9 mouse cellular contexts compared by ENCODE assay signal in the genomic region with DNA sequence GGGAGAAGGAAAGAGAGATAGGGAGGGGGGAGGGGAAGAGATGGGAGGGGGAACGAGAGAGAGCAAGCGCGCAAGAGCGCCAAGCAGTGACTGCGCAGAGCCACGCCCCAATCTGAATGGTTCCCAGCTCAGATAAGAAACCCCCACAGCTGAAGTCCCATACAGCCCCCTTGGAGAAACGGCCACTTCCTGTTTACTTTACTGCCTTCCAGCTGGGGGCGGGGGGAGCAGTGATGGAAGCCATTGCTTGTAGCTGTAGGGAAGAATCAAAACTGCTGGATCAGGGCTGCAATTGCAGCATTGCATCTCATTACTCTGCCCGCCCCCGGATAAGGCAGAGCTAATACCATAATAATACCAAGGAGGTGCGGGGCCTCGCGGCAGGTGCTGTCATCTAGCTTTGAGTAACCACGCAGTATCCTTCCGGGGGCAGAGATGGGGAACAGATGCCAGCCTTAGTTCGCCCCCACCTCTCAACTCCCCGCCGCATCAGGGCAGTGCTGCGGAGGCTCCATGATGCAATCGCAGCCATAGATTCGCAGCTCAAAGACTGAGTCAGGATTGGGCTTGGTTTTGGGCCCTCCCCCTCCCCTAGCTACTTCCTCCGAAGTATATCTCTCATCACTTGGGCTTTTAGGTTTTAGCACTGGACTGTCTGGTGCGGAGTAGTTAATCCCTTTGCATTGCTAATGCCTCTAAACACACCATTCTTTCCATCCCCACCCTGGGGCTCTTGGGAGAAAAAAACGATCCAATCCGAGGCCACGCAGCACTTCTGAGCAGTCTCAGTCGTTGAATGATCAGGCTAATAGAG.
A peak's percentile ranks its signal among the peaks of the same experiment; 100 is the strongest.
DNase-seq lines count a peak whose midpoint lies in the region; ATAC-seq lines count a peak whose summit lies in the region.
"Had no signal": no experiment of that assay in that cellular context is flagged by ENCODE, and none has a peak within 500 bp of the region (broad histone marks: within the 10 kb centered on the region; RNA-seq: fewer than 3 reads in every experiment).

No protein-coding gene starts in this region.

- peaks cover 40% of the 10 kb centered on the region for H3K27me3 ChIP-seq in embryonic facial prominence, embryonic 13.5 days
- peaks cover 51% of the 10 kb centered on the region; the same call in 1 of the 2 replicates for H3K27me3 ChIP-seq in heart, embryonic 10.5 days (ENCODE audit: insufficient read depth, poor library complexity, severe bottlenecking)
- peaks cover 43% of the 10 kb centered on the region for H3K27me3 ChIP-seq in kidney, embryonic 15.5 days

- no peaks in the 10 kb centered on the region for H3K9me3 ChIP-seq in embryonic facial prominence, embryonic 13.5 days
- no peaks in the 10 kb centered on the region for H3K9me3 ChIP-seq in heart, embryonic 10.5 days
- no peaks in the 10 kb centered on the region for H3K9me3 ChIP-seq in kidney, embryonic 15.5 days (replicated peaks)

- peak; percentile 88 for DNase-seq in 3T3-L1 (ENCODE audit: low read depth, low spot score)
- peak; percentile 53 for DNase-seq in adrenal gland, postnatal 25 days
- DNase-seq in heart, embryonic 10.5 days (ENCODE audit: low spot score): peak; percentile 90
- DNase-seq in liver: peak; percentile 72
- peak; percentile 17 to 49 for DNase-seq in monocyte, adult 2 months (ENCODE audit: low read depth in 1 of 2, low spot score in 2 of 2)
- DNase-seq in spleen, postnatal 36 days (ENCODE audit: low spot score in 2 of 2): peak; percentile 57

- peak overlapping the region; percentile 58; the same call in 1 of the 2 replicates for H3K9ac ChIP-seq in embryonic facial prominence, embryonic 13.5 days
- H3K9ac ChIP-seq in kidney, embryonic 15.5 days: no peak overlapping the region

- H3K4me3 ChIP-seq in embryonic facial prominence, embryonic 13.5 days: peak overlapping the region; percentile 42
- H3K4me3 ChIP-seq in heart, embryonic 10.5 days: peak overlapping the region; percentile 57
- H3K4me3 ChIP-seq in kidney, embryonic 15.5 days (replicated peaks): peak overlapping the region; percentile 46

- peak overlapping the region; percentile 91 for H3K27ac ChIP-seq in embryonic facial prominence, embryonic 13.5 days
- H3K27ac ChIP-seq in heart, embryonic 10.5 days: peak overlapping the region; percentile 88
- H3K27ac ChIP-seq in kidney, embryonic 15.5 days: peak overlapping the region; percentile 93

- H3K4me2 ChIP-seq in embryonic facial prominence, embryonic 13.5 days: peak overlapping the region; percentile 58
- peak overlapping the region; percentile 62 for H3K4me2 ChIP-seq in kidney, embryonic 15.5 days

- H3K4me1 ChIP-seq in embryonic facial prominence, embryonic 13.5 days: peaks cover 18% of the 10 kb centered on the region
- no peaks in the 10 kb centered on the region for H3K4me1 ChIP-seq in heart, embryonic 10.5 days
- peaks cover 24% of the 10 kb centered on the region for H3K4me1 ChIP-seq in kidney, embryonic 15.5 days

- ATAC-seq in embryonic facial prominence, embryonic 13.5 days (ENCODE audit: insufficient number of reproducible peaks, insufficient read depth, low FRiP score, low TSS enrichment, low read depth): peak; percentile 89
- ATAC-seq in kidney, embryonic 15.5 days (replicated peaks; ENCODE audit: low FRiP score): peak; percentile 91
- ATAC-seq: Patski had no signal

- H3K36me3 ChIP-seq in embryonic facial prominence, embryonic 13.5 days: no peaks in the 10 kb centered on the region
- no peaks in the 10 kb centered on the region for H3K36me3 ChIP-seq in heart, embryonic 10.5 days
- H3K36me3 ChIP-seq in kidney, embryonic 15.5 days: no peaks in the 10 kb centered on the region

- 11% methylated on average over 27 of the region's 27 CpGs for WGBS in embryonic facial prominence, embryonic 13.5 days
- WGBS in heart, embryonic 10.5 days: 6% methylated on average over 26 of the region's 27 CpGs
- 9% methylated on average over 27 of the region's 27 CpGs for whole genome bisulfite sequencing in kidney, embryonic 15.5 days

Comparison
In these comparisons a context has a peak if more than half of its experiments do, and no peak if none do; other contexts are left out.
1. Peak in every context shown above with its lines: DNase-seq, ATAC-seq, H3K4me3 ChIP-seq and H3K27ac ChIP-seq.
2. DNase-seq: peak in every context shown above with its lines; median percentile 90 in heart, embryonic 10.5 days; 88 in 3T3-L1; 72 in liver; 57 in spleen, postnatal 36 days; 53 in adrenal gland, postnatal 25 days; 33 in monocyte, adult 2 months.